Mouse (Mus musculus): Measurements from ENCODE around the gene Plpp1. TPM values are rescaled to one million over a fixed set of nuclear protein-coding genes. Genes with fewer than 3 reads are reported as not detected.

The Plpp1 gene
- 103 and 120 TPM in 2 replicates for polyA plus RNA-seq (2015; fragmentation: Nextera tagmentation; extraction: Ambion mirVana)

DNA sequence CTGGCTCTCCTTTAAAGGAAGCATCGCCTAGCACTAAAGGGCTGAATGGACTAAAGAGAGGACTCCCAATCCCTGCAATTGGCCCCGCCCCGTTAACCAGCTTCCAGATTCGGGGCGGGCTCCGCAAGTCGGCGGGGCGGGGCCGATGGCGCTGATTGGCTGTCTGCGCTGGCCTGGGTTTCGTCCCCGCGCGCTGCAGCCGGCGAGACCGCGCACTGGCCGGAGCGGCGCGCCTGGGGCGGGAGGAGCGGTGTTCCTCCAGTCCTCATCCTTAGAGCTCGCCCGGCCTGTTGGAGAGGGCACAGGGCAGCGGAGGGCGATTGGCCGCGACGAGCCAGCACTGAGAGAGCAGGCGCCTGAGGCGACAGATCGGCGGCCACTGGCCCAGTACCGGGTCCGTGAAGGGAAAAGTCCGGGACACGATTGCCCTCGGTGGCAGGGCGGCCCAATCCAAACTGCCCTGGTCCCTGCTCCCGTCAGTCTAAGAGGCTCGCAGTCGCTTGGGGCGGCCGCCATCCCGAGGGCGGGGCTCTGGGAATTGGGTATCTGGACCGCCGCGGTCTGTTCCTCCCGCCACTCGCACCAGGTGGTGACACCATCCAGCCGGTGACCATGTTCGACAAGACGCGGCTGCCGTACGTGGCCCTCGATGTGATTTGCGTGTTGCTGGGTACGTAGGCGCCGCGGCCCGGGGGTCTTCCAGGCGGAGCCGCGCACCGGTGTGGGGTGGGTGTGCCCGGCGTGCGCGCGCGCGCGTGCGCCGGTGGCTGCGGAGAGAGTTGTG, at the start of gene Plpp1:
Gene Plpp1, plus strand, starts transcription at position 196 of the 784 bp plus-strand sequence.
- Histone ChIP-seq H3K4me1 (ENCODE audit: insufficient read depth, low read length) (peaks cover 5% of the 10 kb centered on the region; the same call in 1 of the 2 replicates), H3K9me3 (ENCODE audit: low read length) (no peaks in the 10 kb centered on the region), H3K36me3 (ENCODE audit: insufficient read depth, low read length) (no peaks in the 10 kb centered on the region; the same call in 1 of the 2 replicates), H3K4me3 (ENCODE audit: low read length) (peak within 1 kb of the TSS; percentile 82), H3K9ac (replicated peaks; ENCODE audit: low read length) (peak within 1 kb of the TSS; percentile 91), H3K4me2 (replicated peaks; ENCODE audit: low read depth, low read length) (peak within 1 kb of the TSS; percentile 77), H3K27ac (ENCODE audit: low read length) (peak within 1 kb of the TSS; percentile 96), H3K27me3 (ENCODE audit: insufficient read depth, low read length) (no peaks in the 10 kb centered on the region)
- ATAC-seq (ENCODE audit: low FRiP score, low TSS enrichment): peak; percentile 99
- under 1% methylated on average over 77 of the region's 83 CpGs for WGBS

DNA sequence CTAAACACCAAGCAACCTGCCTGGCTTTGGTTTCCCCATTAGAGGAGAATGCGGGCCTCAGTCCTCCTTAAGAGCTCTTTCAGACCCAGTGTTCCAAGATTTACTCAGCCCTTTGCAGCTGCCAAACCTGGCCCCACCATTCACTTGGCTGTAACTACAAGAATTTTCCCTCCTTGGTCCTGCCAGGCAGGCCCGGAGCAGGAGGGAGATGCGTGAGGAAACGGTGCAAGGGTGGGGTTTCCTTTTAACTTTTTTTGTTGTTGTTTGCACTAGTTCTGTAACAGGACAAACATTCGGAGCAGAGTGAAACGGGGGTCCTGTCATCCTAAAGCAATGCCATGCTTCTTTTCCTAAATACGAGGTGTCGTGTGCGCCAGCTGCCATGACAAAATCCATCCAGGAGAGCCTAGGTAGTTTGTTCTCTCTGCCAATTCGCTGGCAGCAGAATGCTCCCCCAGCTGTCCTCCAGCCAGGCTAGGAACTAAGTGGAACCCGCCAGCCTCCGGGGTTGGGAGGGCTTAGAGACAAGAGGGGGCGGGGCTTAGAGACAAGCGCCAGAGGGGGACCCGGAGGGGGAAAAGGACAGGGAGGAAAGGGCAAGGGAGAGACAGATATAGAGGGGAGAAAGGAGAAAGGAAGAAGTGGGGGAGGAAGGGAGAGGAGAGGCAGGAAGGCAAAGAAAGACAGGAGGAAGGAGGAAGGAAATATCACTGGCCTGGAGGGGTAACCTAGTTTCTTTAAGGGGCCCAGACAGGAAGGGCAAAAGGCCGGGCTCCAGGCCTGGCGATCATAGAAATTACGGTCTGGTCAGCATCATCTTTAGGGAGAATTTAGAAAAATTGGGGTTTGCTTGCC, 48.9 kb upstream of the Plpp1 start:
- H3K27ac ChIP-seq (ENCODE audit: low read length): peak overlapping the region; percentile 73
- H3K9ac ChIP-seq (replicated peaks; ENCODE audit: low read length): peak overlapping the region; percentile 52
- H3K4me3 ChIP-seq (ENCODE audit: low read length): peak overlapping the region; percentile 16
- H3K36me3 ChIP-seq (ENCODE audit: insufficient read depth, low read length): no peaks in the 10 kb centered on the region
- ATAC-seq (ENCODE audit: low FRiP score, low TSS enrichment): peak; percentile 85
- 26% methylated on average over 18 of the region's 18 CpGs for WGBS
- peaks cover 26% of the 10 kb centered on the region for H3K4me1 ChIP-seq (ENCODE audit: insufficient read depth, low read length)
- H3K9me3 ChIP-seq (ENCODE audit: low read length): no peaks in the 10 kb centered on the region
- H3K27me3 ChIP-seq (ENCODE audit: insufficient read depth, low read length): no peaks in the 10 kb centered on the region
- H3K4me2 ChIP-seq (replicated peaks; ENCODE audit: low read depth, low read length): peak overlapping the region; percentile 44

DNA sequence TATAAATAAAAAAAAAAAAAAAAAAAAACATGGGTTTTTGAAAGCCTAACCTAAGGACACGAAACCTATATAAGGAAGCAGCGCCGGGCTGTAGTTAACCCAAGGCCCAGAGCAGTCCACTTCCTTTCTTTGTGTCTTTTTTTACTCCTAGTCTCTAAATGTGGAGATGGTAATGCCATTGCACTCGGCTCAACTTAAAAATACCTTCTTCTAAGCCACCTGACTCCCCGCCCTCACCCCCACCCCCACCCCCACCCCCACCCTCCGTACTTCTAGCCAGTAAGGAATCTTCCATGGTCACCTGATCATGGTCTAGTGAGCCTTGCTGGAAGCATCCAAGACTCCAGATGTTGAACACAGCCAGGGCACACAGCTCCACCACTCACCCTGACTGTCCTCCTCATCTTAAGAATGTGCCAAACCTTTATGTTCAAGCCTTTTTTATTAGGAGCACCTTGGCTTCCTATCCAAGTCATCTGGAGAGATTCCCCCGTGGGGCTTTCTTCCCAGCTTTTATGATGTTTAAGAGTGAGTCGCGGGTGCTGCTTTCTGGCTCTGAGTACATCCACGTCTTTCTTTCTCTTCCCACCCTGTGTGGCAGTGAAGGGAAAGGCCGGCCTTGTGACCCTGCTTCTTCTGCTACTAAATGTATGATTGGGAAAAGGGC, 48.1 kb upstream of the Plpp1 start:
- H3K27ac ChIP-seq (ENCODE audit: low read length): peak overlapping the region; percentile 73
- H3K9me3 ChIP-seq (ENCODE audit: low read length): no peaks in the 10 kb centered on the region
- no peak overlapping the region for H3K9ac ChIP-seq (replicated peaks; ENCODE audit: low read length)
- ATAC-seq (ENCODE audit: low FRiP score, low TSS enrichment): no peak
- no peak overlapping the region for H3K4me3 ChIP-seq (ENCODE audit: low read length)
- H3K4me1 ChIP-seq (ENCODE audit: insufficient read depth, low read length): peaks cover 26% of the 10 kb centered on the region
- H3K27me3 ChIP-seq (ENCODE audit: insufficient read depth, low read length): no peaks in the 10 kb centered on the region
- no peaks in the 10 kb centered on the region for H3K36me3 ChIP-seq (ENCODE audit: insufficient read depth, low read length)
- WGBS: 57% methylated on average over 11 of the region's 11 CpGs
- 0 out of 2 replicates have a peak overlapping the region, but pooled peaks have one; percentile 44 for H3K4me2 ChIP-seq (replicated peaks; ENCODE audit: low read depth, low read length)

DNA sequence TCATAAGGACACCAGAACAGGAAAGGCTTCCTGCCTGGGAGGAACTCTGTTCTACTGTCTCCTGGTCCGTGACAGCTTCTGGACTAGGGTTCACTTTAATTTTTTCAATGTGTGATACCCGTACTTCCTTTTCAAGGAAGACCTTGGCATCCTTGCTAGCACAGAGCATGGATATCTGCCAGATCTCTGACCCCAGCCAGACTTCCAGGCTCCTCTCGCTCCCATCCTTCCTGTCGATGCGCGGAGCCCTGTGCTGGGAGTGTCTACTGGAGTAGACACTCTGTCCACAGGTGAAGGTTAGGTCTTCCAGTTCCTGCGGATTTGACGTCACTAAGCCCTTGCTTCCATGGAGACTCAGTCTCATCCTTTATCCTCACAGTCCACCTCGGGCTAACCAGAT, 47.1 kb upstream of the Plpp1 start:
- no peaks in the 10 kb centered on the region for H3K9me3 ChIP-seq (ENCODE audit: low read length)
- ATAC-seq (ENCODE audit: low FRiP score, low TSS enrichment): peak; percentile 67
- no peaks in the 10 kb centered on the region for H3K36me3 ChIP-seq (ENCODE audit: insufficient read depth, low read length)
- peak overlapping the region; percentile 73; the same call in 1 of the 2 replicates for H3K27ac ChIP-seq (ENCODE audit: low read length)
- H3K27me3 ChIP-seq (ENCODE audit: insufficient read depth, low read length): no peaks in the 10 kb centered on the region
- H3K4me2 ChIP-seq (replicated peaks; ENCODE audit: low read depth, low read length): no peak overlapping the region
- 78% methylated on average over 9 of the region's 9 CpGs for WGBS
- H3K9ac ChIP-seq (replicated peaks; ENCODE audit: low read length): no peak overlapping the region
- H3K4me1 ChIP-seq (ENCODE audit: insufficient read depth, low read length): peaks cover 26% of the 10 kb centered on the region
- H3K4me3 ChIP-seq (ENCODE audit: low read length): no peak overlapping the region

DNA sequence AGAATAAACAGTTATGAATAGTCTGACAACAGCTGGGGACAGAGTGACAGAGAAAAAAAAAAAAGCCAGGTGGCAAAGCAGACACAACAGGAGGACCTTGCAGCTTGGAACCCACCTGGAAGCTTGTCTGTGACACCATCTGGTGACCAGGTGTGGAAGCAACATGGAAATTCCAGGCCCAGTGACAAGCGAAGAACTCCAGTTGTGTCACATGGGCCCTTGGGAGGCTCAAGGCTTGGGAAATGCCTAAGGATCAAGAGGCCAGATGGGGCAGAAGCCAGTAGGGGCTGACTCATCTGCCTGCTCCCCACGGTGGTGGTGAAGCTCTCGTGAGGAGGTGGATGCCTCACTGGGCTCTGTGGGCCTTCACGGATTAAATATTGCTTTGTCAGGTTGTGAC, 45.7 kb upstream of the Plpp1 start:
- H3K27ac ChIP-seq (ENCODE audit: low read length): 0 out of 2 replicates have a peak overlapping the region, but pooled peaks have one; percentile 15
- no peaks in the 10 kb centered on the region for H3K27me3 ChIP-seq (ENCODE audit: insufficient read depth, low read length)
- no peak for ATAC-seq (ENCODE audit: low FRiP score, low TSS enrichment)
- WGBS: 61% methylated on average over 4 of the region's 4 CpGs
- H3K4me2 ChIP-seq (replicated peaks; ENCODE audit: low read depth, low read length): no peak overlapping the region
- H3K36me3 ChIP-seq (ENCODE audit: insufficient read depth, low read length): no peaks in the 10 kb centered on the region
- H3K9ac ChIP-seq (replicated peaks; ENCODE audit: low read length): no peak overlapping the region
- H3K4me3 ChIP-seq (ENCODE audit: low read length): no peak overlapping the region
- no peaks in the 10 kb centered on the region for H3K9me3 ChIP-seq (ENCODE audit: low read length)
- peaks cover 26% of the 10 kb centered on the region for H3K4me1 ChIP-seq (ENCODE audit: insufficient read depth, low read length)

DNA sequence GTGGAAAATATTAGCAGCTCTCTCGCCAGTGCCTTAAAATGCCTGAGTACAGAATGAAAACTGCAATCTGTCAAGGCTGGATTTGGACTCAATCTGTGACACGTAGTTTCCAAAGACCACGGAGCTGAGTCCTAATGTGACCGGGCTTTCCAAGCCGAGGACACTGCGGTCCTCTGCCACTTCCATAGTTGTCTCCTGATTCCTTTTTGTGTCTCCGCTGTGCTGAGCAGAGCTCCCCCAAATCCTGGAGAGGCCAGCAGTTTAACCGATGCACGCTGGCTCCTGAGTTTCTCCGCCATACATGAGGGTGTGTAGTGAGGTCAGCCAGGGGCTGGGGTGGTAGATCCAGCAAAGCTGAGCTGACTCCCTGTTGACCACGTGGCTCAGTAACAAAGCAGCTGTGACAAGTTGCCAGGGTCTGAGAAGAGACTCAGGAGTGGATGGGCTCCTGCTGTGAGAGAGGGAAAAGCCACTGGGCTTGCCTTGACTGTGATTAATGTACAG, 45.0 kb upstream of the Plpp1 start:
- 55% methylated on average over 11 of the region's 11 CpGs for WGBS
- H3K4me3 ChIP-seq (ENCODE audit: low read length): no peak overlapping the region
- no peaks in the 10 kb centered on the region for H3K36me3 ChIP-seq (ENCODE audit: insufficient read depth, low read length)
- no peaks in the 10 kb centered on the region for H3K27me3 ChIP-seq (ENCODE audit: insufficient read depth, low read length)
- H3K9ac ChIP-seq (replicated peaks; ENCODE audit: low read length): peak overlapping the region; percentile 45; the same call in 1 of the 2 replicates
- H3K9me3 ChIP-seq (ENCODE audit: low read length): no peaks in the 10 kb centered on the region
- H3K27ac ChIP-seq (ENCODE audit: low read length): peak overlapping the region; percentile 71; the same call in 1 of the 2 replicates
- no peak overlapping the region for H3K4me2 ChIP-seq (replicated peaks; ENCODE audit: low read depth, low read length)
- H3K4me1 ChIP-seq (ENCODE audit: insufficient read depth, low read length): peaks cover 30% of the 10 kb centered on the region
- no peak for ATAC-seq (ENCODE audit: low FRiP score, low TSS enrichment)

DNA sequence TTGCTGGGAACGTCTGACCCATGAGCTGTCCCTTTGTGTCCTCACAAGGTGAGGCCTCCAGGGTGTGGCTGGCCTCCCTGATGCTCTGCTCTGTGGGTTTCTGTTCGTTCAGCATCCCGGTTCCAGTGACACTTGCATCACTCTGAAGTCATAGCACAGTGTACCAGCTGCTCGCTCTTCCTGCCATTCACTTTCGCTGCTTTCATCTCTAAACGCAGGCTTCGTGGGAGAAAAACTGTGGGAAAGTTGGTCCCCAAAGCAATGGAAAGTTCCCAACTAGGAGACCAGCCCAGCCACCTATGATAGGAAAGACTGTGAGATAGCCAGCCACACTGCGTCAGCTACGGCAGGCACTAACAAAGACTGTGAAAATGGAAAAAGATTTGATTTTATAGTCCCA, 43.2 kb upstream of the Plpp1 start:
- H3K4me2 ChIP-seq (replicated peaks; ENCODE audit: low read depth, low read length): no peak overlapping the region
- H3K9me3 ChIP-seq (ENCODE audit: low read length): no peaks in the 10 kb centered on the region
- no peak overlapping the region for H3K4me3 ChIP-seq (ENCODE audit: low read length)
- peaks cover 16% of the 10 kb centered on the region for H3K4me1 ChIP-seq (ENCODE audit: insufficient read depth, low read length)
- WGBS: 84% methylated on average over 9 of the region's 9 CpGs
- H3K36me3 ChIP-seq (ENCODE audit: insufficient read depth, low read length): no peaks in the 10 kb centered on the region
- ATAC-seq (ENCODE audit: low FRiP score, low TSS enrichment): no peak
- no peak overlapping the region for H3K9ac ChIP-seq (replicated peaks; ENCODE audit: low read length)
- H3K27ac ChIP-seq (ENCODE audit: low read length): no peak overlapping the region
- H3K27me3 ChIP-seq (ENCODE audit: insufficient read depth, low read length): no peaks in the 10 kb centered on the region

DNA sequence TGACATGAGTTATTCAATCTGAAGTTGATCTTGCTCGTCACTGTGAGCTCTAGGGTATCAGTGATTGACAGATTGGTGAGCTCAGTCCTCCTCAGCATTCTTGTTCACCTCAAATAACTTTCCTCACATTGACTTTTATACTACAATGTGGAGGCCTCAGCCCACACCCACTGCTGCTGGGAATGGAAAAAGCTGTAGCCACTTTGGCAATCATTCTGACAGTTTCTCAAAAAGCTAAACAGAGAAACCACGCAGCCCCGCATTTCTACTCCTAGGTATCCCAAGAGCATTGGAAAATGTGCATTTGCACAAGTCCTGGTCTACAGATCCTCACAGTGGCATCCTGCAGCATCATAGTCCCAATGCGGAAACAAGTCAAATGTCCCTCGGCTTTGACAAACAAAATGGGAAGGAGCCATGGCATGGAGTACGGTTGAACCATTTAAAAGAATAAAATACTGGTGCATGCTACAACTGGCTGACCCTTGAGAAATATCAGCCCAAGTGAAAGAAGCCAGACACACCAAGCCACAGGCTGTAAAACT, 42.0 kb upstream of the Plpp1 start:
- Histone ChIP-seq H3K4me2 (replicated peaks; ENCODE audit: low read depth, low read length) (no peak overlapping the region), H3K4me3 (ENCODE audit: low read length) (no peak overlapping the region), H3K27ac (ENCODE audit: low read length) (no peak overlapping the region), H3K36me3 (ENCODE audit: insufficient read depth, low read length) (no peaks in the 10 kb centered on the region), H3K9me3 (ENCODE audit: low read length) (no peaks in the 10 kb centered on the region), H3K27me3 (ENCODE audit: insufficient read depth, low read length) (no peaks in the 10 kb centered on the region), H3K4me1 (ENCODE audit: insufficient read depth, low read length) (peaks cover 20% of the 10 kb centered on the region), H3K9ac (replicated peaks; ENCODE audit: low read length) (no peak overlapping the region)
- ATAC-seq (ENCODE audit: low FRiP score, low TSS enrichment): no peak
- WGBS: 74% methylated on average over 6 of the region's 6 CpGs

DNA sequence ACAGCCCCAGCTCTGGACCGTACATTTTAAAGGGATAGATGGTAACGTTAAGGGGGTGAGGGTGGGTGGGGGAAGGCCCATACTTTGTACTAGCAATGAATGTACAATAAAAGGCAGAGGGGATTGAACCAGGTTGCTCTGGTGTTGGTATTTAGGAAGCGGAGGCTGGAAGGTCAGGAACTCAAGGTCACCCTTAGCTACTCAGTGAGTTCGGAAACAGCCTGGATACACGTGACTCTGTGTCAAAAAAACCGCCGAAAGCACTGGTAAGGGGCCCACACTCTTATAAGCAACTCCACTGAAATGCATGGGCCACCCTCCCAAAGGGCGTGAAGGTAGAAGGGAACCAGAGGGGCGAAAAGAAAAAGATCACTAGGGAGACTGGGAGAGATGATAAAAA, 41.2 kb upstream of the Plpp1 start:
- Histone ChIP-seq H3K4me2 (replicated peaks; ENCODE audit: low read depth, low read length) (no peak overlapping the region), H3K4me1 (ENCODE audit: insufficient read depth, low read length) (peaks cover 27% of the 10 kb centered on the region), H3K4me3 (ENCODE audit: low read length) (no peak overlapping the region), H3K27me3 (ENCODE audit: insufficient read depth, low read length) (no peaks in the 10 kb centered on the region), H3K9me3 (ENCODE audit: low read length) (no peaks in the 10 kb centered on the region), H3K36me3 (ENCODE audit: insufficient read depth, low read length) (no peaks in the 10 kb centered on the region), H3K27ac (ENCODE audit: low read length) (no peak overlapping the region), H3K9ac (replicated peaks; ENCODE audit: low read length) (no peak overlapping the region)
- WGBS: 79% methylated on average over 9 of the region's 9 CpGs
- ATAC-seq (ENCODE audit: low FRiP score, low TSS enrichment): no peak

Measured in kidney, embryonic 16.5 days (tissue).